Mouse (Mus musculus) small intestine, adult 2 months (tissue): ENCODE results near the gene Ginm1.

ENCODE experiments used
- CTCF ChIP-seq: fragments of 200-500 bp; IDR thresholded peaks from 2 replicates; pipeline ENCODE4 v1.5.1; 2012; ENCODE audit warnings: low read depth, mild to moderate bottlenecking, control low read depth, inconsistent platforms, low read length, moderate library complexity, mixed read lengths; ENCODE audit not compliant: insufficient replicate concordance, insufficient read length; ENCODE audit errors: extremely low read depth
- POLR2A ChIP-seq: fragments of 200-500 bp; IDR thresholded peaks from 2 replicates; pipeline ENCODE4 v1.6.1; 2012; ENCODE audit warnings: low read depth, mild to moderate bottlenecking, control low read depth, inconsistent platforms, low read length, moderate library complexity

DNA sequence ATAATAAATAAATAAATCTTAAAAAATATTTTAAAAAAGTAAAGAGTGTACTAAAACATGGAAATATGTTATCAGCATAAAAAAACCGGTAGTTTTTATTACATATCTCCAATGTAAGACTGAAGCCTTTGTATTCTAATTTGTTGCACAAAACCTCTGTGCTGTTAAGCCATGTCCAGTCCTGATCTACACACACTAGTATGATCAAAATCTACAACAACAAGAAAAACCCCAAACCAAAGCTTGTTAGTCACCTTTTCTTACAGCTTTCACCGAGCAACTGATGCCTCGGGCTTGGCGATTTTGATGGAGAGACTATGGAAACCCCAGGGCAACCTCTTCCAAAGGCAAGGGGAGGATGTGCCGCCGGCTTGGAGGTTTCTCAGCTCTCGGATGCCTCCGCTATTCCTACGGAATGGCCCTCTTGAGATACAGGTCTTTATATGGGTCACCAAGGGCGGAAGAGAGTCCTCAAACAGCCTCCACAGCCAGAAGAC is 322 bp downstream of the Ginm1 start:
- no peak for TF ChIP-seq POLR2A
- TF ChIP-seq CTCF = no peak
